In the genomic region with DNA sequence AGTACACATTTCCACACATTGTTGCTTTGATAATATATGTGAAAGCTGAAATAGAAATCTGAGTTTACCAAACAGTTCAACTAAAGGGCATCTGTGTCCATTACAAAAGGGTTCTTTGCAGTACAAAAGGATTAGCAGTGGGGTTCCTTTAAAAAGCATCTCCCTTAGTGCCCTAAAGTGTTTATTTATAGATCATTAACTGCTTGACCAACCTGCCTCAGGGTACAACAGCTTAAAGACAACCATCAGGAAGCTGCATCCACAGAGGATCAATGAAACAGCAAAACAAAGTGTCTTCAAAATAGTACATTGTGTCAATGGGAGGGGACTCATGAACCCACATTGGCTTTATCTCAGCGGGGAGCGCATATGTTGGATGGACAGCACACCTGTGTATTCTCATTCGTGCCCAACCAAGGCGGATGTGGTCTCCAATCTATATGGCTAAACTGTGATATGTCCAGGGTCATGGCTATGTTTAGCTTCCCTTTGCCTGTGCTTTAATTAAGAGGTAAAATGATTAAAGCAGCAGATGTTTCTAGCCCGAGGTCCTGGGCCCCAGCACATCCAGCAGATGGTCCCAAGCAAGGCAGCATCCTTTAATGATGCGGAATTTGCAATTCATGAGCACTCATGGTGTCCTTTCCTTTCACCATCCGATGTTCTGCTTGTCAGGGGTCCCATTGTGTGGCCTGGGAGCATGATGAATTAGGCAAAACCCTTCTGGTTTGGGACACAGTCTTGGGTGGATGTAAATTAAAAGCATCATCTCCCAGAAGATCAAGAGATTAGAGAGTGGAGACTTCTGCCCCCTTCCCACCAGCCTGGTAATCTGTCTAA, we compare ENCODE assay signal across 17 mouse cellular contexts. TPM values are rescaled to one million over a fixed set of nuclear protein-coding genes. Genes with fewer than 3 reads are reported as not detected.
DNase-seq lines count a peak whose midpoint lies in the region; ATAC-seq and TF ChIP-seq lines count a peak whose summit lies in the region.
"Had no signal": no experiment of that assay in that cellular context is flagged by ENCODE, and none has a peak within 500 bp of the region (broad histone marks: within the 10 kb centered on the region; RNA-seq: fewer than 3 reads in every experiment).

No protein-coding gene starts in this region.

- H3K9ac ChIP-seq in forebrain, embryonic 12.5 days = no peak overlapping the region
- no peak overlapping the region for H3K9ac ChIP-seq in forebrain, embryonic 15.5 days (replicated peaks)
- no peak overlapping the region for H3K9ac ChIP-seq in limb, embryonic 11.5 days (ENCODE audit: low read length)
- H3K9ac ChIP-seq in neural tube, embryonic 11.5 days (ENCODE audit: low read length) = no peak overlapping the region
- no peak overlapping the region for H3K9ac ChIP-seq in heart, adult 2 months (ENCODE audit: low read depth, low read length)
- H3K9ac ChIP-seq: heart, embryonic 15.5 days; liver, embryonic 14.5 days had no signal

- H3K4me2 ChIP-seq in forebrain, embryonic 12.5 days = no peak overlapping the region
- no peak overlapping the region for H3K4me2 ChIP-seq in forebrain, embryonic 15.5 days (replicated peaks)
- no peak overlapping the region for H3K4me2 ChIP-seq in limb, embryonic 11.5 days (ENCODE audit: low read depth, severe bottlenecking)
- no peak overlapping the region for H3K4me2 ChIP-seq in neural tube, embryonic 11.5 days (ENCODE audit: low read depth)
- H3K4me2 ChIP-seq: heart, embryonic 15.5 days had no signal

- H3K36me3 ChIP-seq in forebrain, embryonic 12.5 days (replicated peaks) = no peaks in the 10 kb centered on the region
- no peaks in the 10 kb centered on the region for H3K36me3 ChIP-seq in forebrain, embryonic 15.5 days
- no peaks in the 10 kb centered on the region for H3K36me3 ChIP-seq in limb, embryonic 11.5 days (ENCODE audit: control insufficient read depth, insufficient read depth, low read length)
- H3K36me3 ChIP-seq in neural tube, embryonic 11.5 days (ENCODE audit: control insufficient read depth, insufficient read depth, low read length) = no peaks in the 10 kb centered on the region
- H3K36me3 ChIP-seq in heart, adult 2 months (ENCODE audit: control insufficient read depth, insufficient read depth, low read length) = no peaks in the 10 kb centered on the region
- H3K36me3 ChIP-seq: heart, embryonic 15.5 days had no signal

- H3K9me3 ChIP-seq in forebrain, embryonic 12.5 days = no peaks in the 10 kb centered on the region
- no peaks in the 10 kb centered on the region for H3K9me3 ChIP-seq in forebrain, embryonic 15.5 days
- H3K9me3 ChIP-seq in limb, embryonic 11.5 days (ENCODE audit: control insufficient read depth, low read length) = no peaks in the 10 kb centered on the region
- no peaks in the 10 kb centered on the region for H3K9me3 ChIP-seq in neural tube, embryonic 11.5 days (ENCODE audit: control insufficient read depth, low read length)
- H3K9me3 ChIP-seq: heart, embryonic 15.5 days had no signal

- H3K27me3 ChIP-seq in forebrain, embryonic 12.5 days = 0 out of 2 replicates have a peak, but pooled peaks cover 4% of the 10 kb centered on the region
- H3K27me3 ChIP-seq in forebrain, embryonic 15.5 days = no peaks in the 10 kb centered on the region
- no peaks in the 10 kb centered on the region for H3K27me3 ChIP-seq in limb, embryonic 11.5 days (ENCODE audit: control insufficient read depth, insufficient read depth, low read length)
- H3K27me3 ChIP-seq in neural tube, embryonic 11.5 days (ENCODE audit: control insufficient read depth, insufficient read depth, low read length) = no peaks in the 10 kb centered on the region
- no peaks in the 10 kb centered on the region for H3K27me3 ChIP-seq in heart, adult 2 months (ENCODE audit: control insufficient read depth, insufficient read depth, low read length)
- H3K27me3 ChIP-seq: heart, embryonic 15.5 days had no signal

- intact Hi-C loops in heart, adult 2 months (cut with DNase I) = no loop called here

- H3K4me1 ChIP-seq in forebrain, embryonic 12.5 days = peaks cover 24% of the 10 kb centered on the region; the same call in 1 of the 2 replicates
- H3K4me1 ChIP-seq in forebrain, embryonic 15.5 days = peaks cover 6% of the 10 kb centered on the region; the same call in 1 of the 2 replicates
- H3K4me1 ChIP-seq in limb, embryonic 11.5 days (ENCODE audit: control insufficient read depth, insufficient read depth, low read length) = no peaks in the 10 kb centered on the region
- H3K4me1 ChIP-seq in neural tube, embryonic 11.5 days (ENCODE audit: control insufficient read depth, insufficient read depth, low read length) = peaks cover 10% of the 10 kb centered on the region
- H3K4me1 ChIP-seq in heart, adult 2 months (ENCODE audit: control insufficient read depth, insufficient read depth, low read length) = no peaks in the 10 kb centered on the region
- H3K4me1 ChIP-seq: heart, embryonic 15.5 days had no signal

- peak; percentile 46; the same call in 1 of the 2 replicates for ATAC-seq in forebrain, embryonic 12.5 days (ENCODE audit: low FRiP score)
- ATAC-seq in forebrain, embryonic 15.5 days (replicated peaks) = no peak
- no peak for ATAC-seq in limb, embryonic 11.5 days (ENCODE audit: insufficient number of reproducible peaks, low FRiP score, low TSS enrichment, low read depth)
- ATAC-seq in neural tube, embryonic 11.5 days (ENCODE audit: insufficient read depth, low FRiP score, low TSS enrichment) = peak; percentile 94

- peak; percentile 63 for DNase-seq in embryo, embryonic 11 days
- DNase-seq in limb, embryonic 11.5 days (ENCODE audit: low spot score) = peak; percentile 14
- peak; percentile 73 for DNase-seq in neural tube, embryonic 11.5 days (ENCODE audit: low spot score)
- DNase-seq in adrenal gland, postnatal 4 days (ENCODE audit: low spot score in 2 of 2) = no peak
- DNase-seq in lung, postnatal 10 days = no peak
- no peak for DNase-seq in heart, adult 2 months
- DNase-seq: adrenal gland, postnatal 10 days; cerebellum, postnatal 36 days; gastrocnemius, postnatal 25 days; layer of hippocampus, adult 9-11 months; lung, postnatal 36 days; right cerebral cortex, adult 18-20 months had no signal

- H3K4me3 ChIP-seq in forebrain, embryonic 12.5 days (replicated peaks) = no peak overlapping the region
- no peak overlapping the region for H3K4me3 ChIP-seq in forebrain, embryonic 15.5 days
- no peak overlapping the region for H3K4me3 ChIP-seq in limb, embryonic 11.5 days (ENCODE audit: low read depth, low read length)
- no peak overlapping the region for H3K4me3 ChIP-seq in neural tube, embryonic 11.5 days (ENCODE audit: low read depth, low read length)
- no peak overlapping the region for H3K4me3 ChIP-seq in heart, adult 2 months
- H3K4me3 ChIP-seq: heart, embryonic 15.5 days had no signal

- TF ChIP-seq CTCF in heart, adult 2 months (IDR thresholded peaks at IDR 0.05) = no peak

- TF ChIP-seq POLR2A in heart, adult 2 months (IDR thresholded peaks at IDR 0.05; ENCODE audit: insufficient read depth, low read depth, low read length) = no peak

- WGBS in forebrain, embryonic 12.5 days = 31% methylated on average over 7 of the region's 7 CpGs
- 37% methylated on average over 7 of the region's 7 CpGs for WGBS in forebrain, embryonic 15.5 days
- WGBS in limb, embryonic 11.5 days = 61% methylated on average over 7 of the region's 7 CpGs
- WGBS in neural tube, embryonic 11.5 days = 26% methylated on average over 7 of the region's 7 CpGs
- 80% methylated on average over 7 of the region's 7 CpGs for WGBS in heart, adult 2 months

- no peak for TF ChIP-seq EP300 in heart, adult 2 months (IDR thresholded peaks at IDR 0.05; ENCODE audit: insufficient read depth, low read depth, low read length)

- no peaks in the 10 kb centered on the region for H3K79me2 ChIP-seq in heart, adult 2 months (replicated peaks; ENCODE audit: control insufficient read depth, insufficient read depth, low read length)

- peak overlapping the region; percentile 31; the same call in 1 of the 2 replicates for H3K27ac ChIP-seq in forebrain, embryonic 12.5 days
- no peak overlapping the region for H3K27ac ChIP-seq in forebrain, embryonic 15.5 days (replicated peaks)
- H3K27ac ChIP-seq in limb, embryonic 11.5 days (replicated peaks; ENCODE audit: low read depth, low read length) = no peak overlapping the region
- no peak overlapping the region for H3K27ac ChIP-seq in neural tube, embryonic 11.5 days (ENCODE audit: low read depth, low read length)
- H3K27ac ChIP-seq in heart, adult 2 months = no peak overlapping the region
- H3K27ac ChIP-seq: heart, embryonic 15.5 days; kidney, postnatal 0 days; liver, embryonic 14.5 days had no signal

RNA-seq across cellular contexts. Expression of gene Pmp22, which starts 51.7 kb away (rescaled TPM):
- polyA plus RNA-seq in forebrain, embryonic 12.5 days (2016; fragmentation: Nextera tagmentation; extraction: Ambion mirVana) = 14.9 and 20.5 TPM in 2 replicates
- polyA plus RNA-seq in forebrain, embryonic 15.5 days (2015; fragmentation: Nextera tagmentation; extraction: Ambion mirVana) = 25.5 and 26.5 TPM in 2 replicates
- polyA plus RNA-seq in limb, embryonic 11.5 days (2014; fragmentation: Nextera tagmentation; extraction: Ambion mirVana) = 43.7 and 51.0 TPM in 2 replicates
- polyA plus RNA-seq in neural tube, embryonic 11.5 days (2014; fragmentation: Nextera tagmentation; extraction: Ambion mirVana) = 34.1 and 36.6 TPM in 2 replicates
- total RNA-seq in adrenal gland, postnatal 4 days (2021) = 100 to 1,000 TPM; 159 to 178 TPM
- total RNA-seq in heart, adult 2 months (2021) = 10 to 100 TPM; 37.5 to 49.6 TPM
- 53.5 and 69.4 TPM in 2 replicates for polyA plus RNA-seq in heart, adult 2 months (2012; rRNA removed)

Comparison
In these comparisons a context has a peak if more than half of its experiments do, and no peak if none do; other contexts are left out.
1. ATAC-seq: peak in forebrain, embryonic 12.5 days (single experiment) and neural tube, embryonic 11.5 days (single experiment); none in forebrain, embryonic 15.5 days (single experiment) and limb, embryonic 11.5 days (single experiment).
2. DNase-seq: peak in embryo, embryonic 11 days (single experiment), limb, embryonic 11.5 days (single experiment) and neural tube, embryonic 11.5 days (single experiment); none in adrenal gland, postnatal 4 days (0 of 2), lung, postnatal 10 days (single experiment) and heart, adult 2 months (0 of 2).